Mouse (Mus musculus): ENCODE data around the gene Dqx1. TPM values are rescaled to one million over a fixed set of nuclear protein-coding genes. Genes with fewer than 3 reads are reported as not detected.

Dqx1 gene
- polyA plus RNA-seq, 1 experiment, result 48.6 TPM

DNA sequence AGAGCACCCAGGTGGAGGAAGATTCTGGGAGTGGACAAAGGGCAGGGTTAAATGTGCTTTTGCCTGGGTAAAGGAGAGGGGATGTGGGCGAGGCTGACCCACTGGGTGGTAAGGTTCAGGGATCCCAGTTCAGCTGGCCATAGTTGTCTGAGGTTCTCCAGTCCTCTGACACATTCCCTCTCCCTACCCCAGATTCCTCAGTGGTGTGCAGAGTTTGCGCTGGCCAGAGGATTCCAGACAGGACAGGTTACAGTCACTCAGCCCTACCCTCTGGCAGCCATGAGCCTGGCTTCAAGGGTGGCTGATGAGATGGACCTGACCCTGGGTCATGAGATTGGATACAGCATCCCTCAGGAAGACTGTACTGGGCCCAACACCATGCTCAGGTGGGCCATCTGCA is 1.1 kb downstream of the Dqx1 start:
- Histone ChIP-seq H3K4me1 (ENCODE audit: control insufficient read depth, insufficient read depth, insufficient read length, low read length) (peaks cover 14% of the 10 kb centered on the region), H3K36me3 (ENCODE audit: control insufficient read depth, insufficient read depth, low read length) (peaks cover 15% of the 10 kb centered on the region), H3K27me3 (ENCODE audit: control insufficient read depth, insufficient read depth, low read length) (no peaks in the 10 kb centered on the region), H3K4me3 (ENCODE audit: low read depth, low read length) (peak overlapping the region; percentile 71), H3K27ac (ENCODE audit: insufficient read depth, low read depth, low read length) (peak overlapping the region; percentile 91)
- 70% methylated on average over 2 of the region's 2 CpGs for WGBS
- TF ChIP-seq CTCF (IDR thresholded peaks at IDR 0.05; ENCODE audit: extremely low read depth, insufficient read length, insufficient replicate concordance, low read depth, low read length) (no peak), POLR2A (IDR thresholded peaks at IDR 0.05; ENCODE audit: low read depth, low read length) (no peak)

DNA sequence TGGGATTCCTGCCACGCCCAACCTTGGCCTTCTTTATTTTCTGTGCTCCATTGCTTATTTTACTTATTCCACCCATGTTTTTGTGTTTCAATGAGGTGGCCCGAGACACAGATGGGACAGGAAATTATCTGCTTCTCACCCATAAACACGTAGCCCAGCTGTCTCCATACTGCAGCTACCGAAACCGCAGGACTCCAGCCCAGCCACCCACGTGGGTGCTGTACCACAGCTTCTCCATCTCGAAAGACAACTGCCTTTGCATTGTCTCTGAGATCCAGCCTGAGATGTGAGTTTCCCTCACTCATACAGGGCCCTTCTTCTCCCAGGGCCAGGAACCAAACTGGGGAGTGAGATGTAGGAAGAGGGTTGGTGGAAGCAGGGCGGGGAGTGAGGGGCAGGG is 8.4 kb downstream of the Dqx1 start:
- H3K27me3 ChIP-seq (ENCODE audit: control insufficient read depth, insufficient read depth, low read length), result peaks cover 43% of the 10 kb centered on the region
- no peak overlapping the region for H3K4me3 ChIP-seq (ENCODE audit: low read depth, low read length)
- peaks cover 18% of the 10 kb centered on the region for H3K4me1 ChIP-seq (ENCODE audit: control insufficient read depth, insufficient read depth, insufficient read length, low read length)
- H3K36me3 ChIP-seq (ENCODE audit: control insufficient read depth, insufficient read depth, low read length), result peaks cover 8% of the 10 kb centered on the region; the same call in 1 of the 2 replicates
- TF ChIP-seq POLR2A (IDR thresholded peaks at IDR 0.05; ENCODE audit: low read depth, low read length), result no peak
- no peak for TF ChIP-seq CTCF (IDR thresholded peaks at IDR 0.05; ENCODE audit: extremely low read depth, insufficient read length, insufficient replicate concordance, low read depth, low read length)
- no peak overlapping the region for H3K27ac ChIP-seq (ENCODE audit: insufficient read depth, low read depth, low read length)
- WGBS, result 68% methylated on average over 8 of the region's 8 CpGs

DNA sequence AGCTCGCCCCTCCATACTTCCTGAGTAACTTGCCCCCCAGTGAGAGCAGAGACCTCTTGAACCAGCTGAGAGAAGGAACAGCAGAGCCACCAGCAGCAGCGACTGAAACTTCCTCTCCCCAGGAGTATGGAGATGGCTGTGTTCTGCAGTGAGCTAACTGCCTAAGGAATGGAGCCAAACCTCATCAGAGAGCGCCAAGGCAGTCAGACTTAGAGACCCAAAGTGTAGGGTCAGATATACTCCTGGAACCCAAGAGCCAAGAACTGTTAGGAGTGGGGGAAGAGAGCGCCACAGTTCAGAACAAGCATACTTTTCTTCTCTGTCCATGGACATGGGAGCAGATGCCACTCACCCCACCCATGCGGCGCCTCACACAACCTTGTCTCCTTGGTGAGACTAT is 8.8 kb downstream of the Dqx1 start:
- H3K27ac ChIP-seq (ENCODE audit: insufficient read depth, low read depth, low read length), result no peak overlapping the region
- no peak overlapping the region for H3K4me3 ChIP-seq (ENCODE audit: low read depth, low read length)
- 77% methylated on average over 6 of the region's 6 CpGs for WGBS
- no peak for TF ChIP-seq POLR2A (IDR thresholded peaks at IDR 0.05; ENCODE audit: low read depth, low read length)
- no peak for TF ChIP-seq CTCF (IDR thresholded peaks at IDR 0.05; ENCODE audit: extremely low read depth, insufficient read length, insufficient replicate concordance, low read depth, low read length)
- H3K4me1 ChIP-seq (ENCODE audit: control insufficient read depth, insufficient read depth, insufficient read length, low read length), result peaks cover 22% of the 10 kb centered on the region
- H3K27me3 ChIP-seq (ENCODE audit: control insufficient read depth, insufficient read depth, low read length), result peaks cover 47% of the 10 kb centered on the region
- peaks cover 8% of the 10 kb centered on the region; the same call in 1 of the 2 replicates for H3K36me3 ChIP-seq (ENCODE audit: control insufficient read depth, insufficient read depth, low read length)

DNA sequence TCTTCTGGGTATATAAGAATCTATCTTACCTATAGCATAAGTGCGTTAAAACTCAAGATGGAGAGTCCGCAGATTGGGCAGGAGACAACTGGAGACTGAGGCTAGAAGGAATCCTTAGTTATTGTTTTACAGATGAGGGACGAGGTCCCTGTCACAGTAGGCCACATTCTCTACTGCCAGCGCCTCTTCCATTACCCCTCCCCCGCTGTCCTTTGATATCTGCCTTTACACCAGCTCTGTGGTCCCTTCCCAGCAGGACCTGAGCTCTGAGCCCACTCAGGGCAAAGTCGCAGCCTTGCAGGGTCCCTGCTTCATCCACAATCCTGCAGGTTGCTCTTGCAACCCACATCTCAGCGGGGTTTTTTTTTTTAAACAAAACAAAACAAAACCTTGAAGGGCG is 10.6 kb downstream of the Dqx1 start:
- TF ChIP-seq CTCF (IDR thresholded peaks at IDR 0.05; ENCODE audit: extremely low read depth, insufficient read length, insufficient replicate concordance, low read depth, low read length), result no peak
- TF ChIP-seq POLR2A (IDR thresholded peaks at IDR 0.05; ENCODE audit: low read depth, low read length), result no peak
- peak overlapping the region; percentile 41 for H3K4me3 ChIP-seq (ENCODE audit: low read depth, low read length)
- peaks cover 62% of the 10 kb centered on the region for H3K27me3 ChIP-seq (ENCODE audit: control insufficient read depth, insufficient read depth, low read length)
- 31% methylated on average over 8 of the region's 8 CpGs for WGBS
- H3K36me3 ChIP-seq (ENCODE audit: control insufficient read depth, insufficient read depth, low read length), result peaks cover 7% of the 10 kb centered on the region; the same call in 1 of the 2 replicates
- peaks cover 22% of the 10 kb centered on the region for H3K4me1 ChIP-seq (ENCODE audit: control insufficient read depth, insufficient read depth, insufficient read length, low read length)
- no peak overlapping the region for H3K27ac ChIP-seq (ENCODE audit: insufficient read depth, low read depth, low read length)

DNA sequence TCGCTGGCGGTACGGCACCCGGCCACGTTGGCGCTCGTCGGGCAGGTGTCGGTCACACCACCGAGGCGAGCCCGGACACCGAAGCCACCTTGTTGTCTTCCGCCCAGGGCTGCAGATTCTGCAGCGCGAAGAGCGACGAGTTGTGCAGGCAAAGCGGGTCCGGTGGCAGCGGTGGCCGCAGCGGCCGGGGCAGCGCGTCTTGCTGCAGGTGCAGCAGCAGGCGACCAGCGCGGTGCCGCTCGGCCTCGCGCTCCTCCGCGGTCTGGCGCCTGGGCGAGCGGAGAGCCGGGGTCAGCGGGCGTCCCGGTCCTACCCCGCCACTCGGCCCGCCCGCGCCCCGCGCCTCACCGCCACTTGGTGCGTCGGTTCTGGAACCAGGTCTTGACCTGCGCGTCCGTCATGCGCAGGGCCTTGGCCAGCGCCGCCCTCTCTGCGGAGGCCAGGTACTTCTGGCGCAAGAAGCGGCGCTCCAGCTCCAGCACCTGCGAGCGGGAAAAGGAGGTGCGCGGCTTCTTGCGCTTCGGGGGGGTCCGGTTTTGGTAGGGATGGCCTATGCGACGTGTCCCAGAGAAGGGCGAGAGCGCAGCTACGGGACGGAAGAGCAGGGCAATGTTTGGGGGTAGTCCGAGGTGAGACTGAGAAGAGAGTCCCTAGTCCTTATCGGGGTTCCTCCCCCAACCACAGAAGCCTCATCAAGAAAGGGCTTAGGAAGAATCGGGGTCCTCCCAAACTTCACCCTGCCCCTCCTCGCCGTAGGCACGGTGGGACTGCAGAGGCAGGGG is 11.3 kb downstream of the Dqx1 start:
- H3K36me3 ChIP-seq (ENCODE audit: control insufficient read depth, insufficient read depth, low read length), result peaks cover 7% of the 10 kb centered on the region; the same call in 1 of the 2 replicates
- TF ChIP-seq CTCF (IDR thresholded peaks at IDR 0.05; ENCODE audit: extremely low read depth, insufficient read length, insufficient replicate concordance, low read depth, low read length) (no peak), POLR2A (IDR thresholded peaks at IDR 0.05; ENCODE audit: low read depth, low read length) (no peak; the same call in 1 of the 2 replicates)
- H3K4me1 ChIP-seq (ENCODE audit: control insufficient read depth, insufficient read depth, insufficient read length, low read length), result peaks cover 22% of the 10 kb centered on the region
- peak overlapping the region; percentile 41 for H3K4me3 ChIP-seq (ENCODE audit: low read depth, low read length)
- WGBS, result 2% methylated on average over 81 of the region's 81 CpGs
- no peak overlapping the region for H3K27ac ChIP-seq (ENCODE audit: insufficient read depth, low read depth, low read length)
- peaks cover 62% of the 10 kb centered on the region for H3K27me3 ChIP-seq (ENCODE audit: control insufficient read depth, insufficient read depth, low read length)

DNA sequence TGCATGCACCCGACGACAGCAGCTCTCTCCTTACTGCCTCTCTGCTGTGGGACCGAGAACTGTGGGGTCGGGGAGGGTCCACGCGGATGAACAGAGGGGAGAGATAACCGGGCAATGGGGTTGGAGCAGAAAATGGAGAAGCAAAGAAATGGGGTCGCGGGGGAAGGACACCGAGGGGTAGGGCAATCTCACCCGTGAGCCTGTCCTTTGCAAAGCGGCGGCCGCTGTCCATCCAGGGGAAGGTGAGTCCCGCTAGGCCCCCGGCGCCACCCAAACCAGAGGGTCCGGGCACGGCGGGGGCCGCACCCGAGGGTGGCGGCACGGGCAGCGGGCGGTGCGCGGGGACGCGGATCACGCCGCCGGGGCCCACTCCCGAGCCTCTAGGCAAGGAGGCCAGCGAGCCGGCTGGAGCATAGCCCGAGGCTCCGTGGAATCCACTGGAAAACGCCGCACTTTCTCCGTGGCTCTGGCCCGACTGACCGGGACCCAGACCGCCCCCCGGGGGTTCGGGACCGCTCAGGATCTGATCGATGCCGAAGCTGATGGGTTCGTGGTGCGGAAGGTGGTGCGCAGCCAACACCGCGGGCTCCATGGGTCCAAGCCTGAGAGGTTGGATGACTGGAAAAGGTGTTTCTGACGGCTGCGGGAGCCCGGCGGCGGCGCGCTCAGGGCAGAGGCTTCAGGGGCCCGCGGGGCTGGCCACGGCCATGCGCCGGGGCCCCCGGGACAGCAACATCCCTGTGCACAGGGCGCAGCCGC is 12.0 kb downstream of the Dqx1 start:
- H3K36me3 ChIP-seq (ENCODE audit: control insufficient read depth, insufficient read depth, low read length), result peaks cover 7% of the 10 kb centered on the region; the same call in 1 of the 2 replicates
- 3% methylated on average over 69 of the region's 69 CpGs for whole genome bisulfite sequencing
- peaks cover 22% of the 10 kb centered on the region for H3K4me1 ChIP-seq (ENCODE audit: control insufficient read depth, insufficient read depth, insufficient read length, low read length)
- peaks cover 62% of the 10 kb centered on the region for H3K27me3 ChIP-seq (ENCODE audit: control insufficient read depth, insufficient read depth, low read length)
- TF ChIP-seq POLR2A (IDR thresholded peaks at IDR 0.05; ENCODE audit: low read depth, low read length) (no peak), CTCF (IDR thresholded peaks at IDR 0.05; ENCODE audit: extremely low read depth, insufficient read length, insufficient replicate concordance, low read depth, low read length) (no peak)
- H3K27ac ChIP-seq (ENCODE audit: insufficient read depth, low read depth, low read length), result no peak overlapping the region
- H3K4me3 ChIP-seq (ENCODE audit: low read depth, low read length), result peak overlapping the region; percentile 41

DNA sequence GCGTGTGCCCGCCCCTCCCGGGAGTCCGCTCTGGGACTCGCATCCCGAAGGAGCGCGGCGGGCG is 12.4 kb downstream of the Dqx1 start, which contains the start of gene Tlx2:
Gene Tlx2 (minus strand): TSS at position 47 of the 64 bp plus-strand sequence.
- H3K27ac ChIP-seq (ENCODE audit: insufficient read depth, low read depth, low read length), result no peak within 1 kb of the TSS
- 2% methylated on average over 10 of the region's 10 CpGs for WGBS
- H3K27me3 ChIP-seq (ENCODE audit: control insufficient read depth, insufficient read depth, low read length), result peaks cover 58% of the 10 kb centered on the region
- H3K4me1 ChIP-seq (ENCODE audit: control insufficient read depth, insufficient read depth, insufficient read length, low read length), result peaks cover 22% of the 10 kb centered on the region
- TF ChIP-seq POLR2A (IDR thresholded peaks at IDR 0.05; ENCODE audit: low read depth, low read length) (no peak), CTCF (IDR thresholded peaks at IDR 0.05; ENCODE audit: extremely low read depth, insufficient read length, insufficient replicate concordance, low read depth, low read length) (no peak)
- peaks cover 7% of the 10 kb centered on the region; the same call in 1 of the 2 replicates for H3K36me3 ChIP-seq (ENCODE audit: control insufficient read depth, insufficient read depth, low read length)
- H3K4me3 ChIP-seq (ENCODE audit: low read depth, low read length), result peak within 1 kb of the TSS; percentile 41

Measured in small intestine, adult 2 months (tissue).